Mouse (Mus musculus) left cerebral cortex, adult 11 months (tissue): ENCODE data around the gene Maml3.

Source experiments
- DNase-seq: peaks from one replicate; pipeline ENCODE4 v3.0.0; 2022; ENCODE audit warnings: low spot score

The Maml3 gene

DNA sequence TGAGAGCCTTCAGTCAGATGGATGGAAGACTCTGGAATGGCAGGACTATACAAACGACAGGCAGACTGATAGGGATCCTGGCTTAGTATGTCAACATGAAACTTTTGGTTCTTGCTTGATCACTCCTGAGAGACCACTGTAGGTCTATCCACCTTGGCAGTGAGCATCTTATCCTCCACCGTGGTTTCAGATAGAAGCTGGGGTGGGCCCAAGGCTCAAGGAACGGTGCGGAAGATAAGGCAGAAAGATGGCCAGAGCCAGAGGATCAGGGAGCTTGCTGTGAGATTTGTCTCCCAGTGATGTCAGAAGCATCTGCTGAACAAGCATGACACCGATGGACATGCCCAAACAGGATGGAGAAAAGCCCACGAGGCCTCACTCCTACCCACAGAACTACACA is 362.5 kb downstream of the Maml3 start:
- DNase-seq: no peak

DNA sequence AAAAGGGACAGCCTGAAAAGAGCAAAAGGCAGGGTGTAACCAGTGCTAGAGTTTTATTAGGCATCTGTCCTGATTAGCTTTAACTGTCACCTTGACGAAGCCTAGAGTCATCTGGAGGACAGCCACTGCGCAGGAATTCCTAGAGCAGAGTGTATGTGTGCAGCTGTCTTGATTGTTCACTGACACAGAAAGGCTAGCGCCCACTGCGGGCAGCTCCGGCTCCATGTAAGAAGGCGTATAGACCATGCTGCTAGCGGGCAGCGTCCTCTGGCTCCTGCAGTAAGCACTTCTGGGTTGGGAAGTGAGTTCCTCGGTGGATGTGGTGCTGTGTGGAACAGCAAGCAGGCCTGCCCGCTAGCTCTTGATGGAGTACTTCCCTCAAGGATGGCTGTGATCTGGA is 363.1 kb downstream of the Maml3 start:
- no peak for DNase-seq

GRCm38 (mm10) chr3:51739835-51740112 is 365.1 kb downstream of the Maml3 start:
- no peak for DNase-seq

DNA sequence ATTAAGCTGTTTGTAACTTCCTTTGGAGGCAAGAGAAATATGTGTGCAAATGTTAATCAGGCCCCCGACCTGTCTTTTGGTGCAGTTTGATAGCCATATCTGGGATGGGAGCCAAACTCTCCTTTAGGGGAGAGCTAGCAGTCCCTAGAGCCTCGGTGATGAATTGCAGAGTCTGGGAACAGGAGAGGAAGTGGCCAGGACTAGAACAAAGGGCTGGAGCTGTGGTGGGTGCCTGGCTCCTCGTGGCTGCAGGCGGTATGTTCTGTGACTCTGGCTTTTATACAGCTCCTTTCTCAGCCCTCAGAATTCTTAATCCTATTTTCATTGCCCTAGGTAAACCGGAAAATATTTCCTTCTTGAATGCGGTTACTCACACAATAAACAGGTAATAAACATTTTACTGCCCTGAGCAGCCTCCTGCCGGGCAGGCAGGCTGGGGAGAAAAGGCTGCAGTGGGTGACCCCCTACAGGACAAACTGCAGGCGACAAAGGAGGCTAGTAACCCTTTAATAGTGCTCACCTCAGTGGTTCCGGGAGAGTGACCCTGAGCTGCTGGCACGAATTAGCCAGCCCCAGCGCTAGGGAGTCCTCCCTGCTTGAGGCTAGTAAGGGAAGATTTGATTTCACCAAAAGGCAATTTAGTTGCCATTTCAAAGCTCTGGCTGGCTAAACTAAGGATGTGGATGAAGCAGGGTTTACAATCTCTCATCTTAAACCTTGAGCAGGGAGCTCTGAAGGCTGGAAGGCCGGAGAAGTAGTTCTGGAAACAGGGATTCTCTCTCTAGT is 365.6 kb downstream of the Maml3 start:
- DNase-seq: no peak

DNA sequence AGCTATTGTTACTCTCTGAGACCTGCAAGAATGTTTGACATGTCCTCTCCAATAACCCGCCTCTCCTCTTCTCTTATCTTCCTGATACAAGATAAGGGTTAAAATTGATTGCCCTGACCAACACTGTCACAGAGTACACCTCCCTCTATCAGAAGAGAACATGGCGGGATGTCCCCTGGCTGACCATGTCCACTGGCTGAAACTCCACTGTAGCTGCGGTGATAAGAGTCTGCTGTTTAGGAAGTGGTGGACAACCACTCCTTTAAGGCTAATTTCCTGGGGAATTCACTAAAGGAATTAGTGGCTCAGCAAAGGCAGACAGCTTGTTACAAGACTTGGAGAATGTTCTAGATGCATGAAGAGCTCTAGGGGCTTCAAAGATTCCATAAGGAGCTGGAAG is 371.2 kb downstream of the Maml3 start:
- DNase-seq: no peak

GRCm38 (mm10) chr3:51731949-51732636 is 372.8 kb downstream of the Maml3 start:
- no peak for DNase-seq

- DNase-seq: no peak
These were observed 374.2 kb downstream of the Maml3 start for GRCm38 (mm10) chr3:51730662-51731061.

DNA sequence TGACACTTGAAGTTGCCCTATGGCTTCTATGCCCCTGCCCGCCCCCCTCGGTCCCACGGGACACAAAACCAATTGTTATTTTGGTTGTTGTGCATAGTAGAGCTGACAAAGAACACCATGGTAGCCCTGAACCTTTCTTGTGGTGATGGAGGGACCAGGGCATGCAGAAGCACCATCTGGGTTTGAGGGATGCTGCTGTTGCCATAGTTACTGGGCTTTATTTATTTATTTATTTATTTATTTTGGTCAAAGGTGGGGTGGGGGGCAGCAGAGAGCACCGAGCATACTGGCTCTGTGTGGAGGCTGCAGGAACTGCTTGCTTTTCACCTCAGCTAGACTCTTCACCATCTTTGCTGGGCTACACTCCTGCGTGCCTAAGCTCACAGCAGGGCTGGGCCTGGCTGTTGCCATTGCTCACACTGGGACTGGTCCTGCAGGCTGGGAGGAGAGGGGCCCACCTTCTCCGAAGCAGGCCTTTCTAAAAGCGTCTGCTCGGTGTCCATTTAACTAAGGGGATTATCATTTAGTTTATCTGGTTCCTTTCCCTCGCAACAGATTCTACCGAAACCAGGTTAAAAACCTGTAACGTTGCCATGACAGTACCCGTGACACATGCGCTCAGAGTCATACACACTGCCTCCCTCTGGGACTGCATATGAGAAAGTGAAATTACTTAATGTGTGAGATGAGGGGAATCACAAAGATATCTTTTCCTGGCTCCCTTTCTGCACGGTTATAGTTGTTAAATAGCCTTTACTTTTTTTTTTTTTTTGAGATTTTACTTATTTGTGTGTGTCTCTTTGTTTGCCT is 375.6 kb downstream of the Maml3 start:
- DNase-seq: no peak

- no peak for DNase-seq
These were observed 376.4 kb downstream of the Maml3 start for GRCm38 (mm10) chr3:51728456-51728855.

- DNase-seq: no peak
These were observed 376.9 kb downstream of the Maml3 start for GRCm38 (mm10) chr3:51727968-51728367.

GRCm38 (mm10) chr3:51727487-51727886 is 377.4 kb downstream of the Maml3 start:
- DNase-seq: no peak

DNA sequence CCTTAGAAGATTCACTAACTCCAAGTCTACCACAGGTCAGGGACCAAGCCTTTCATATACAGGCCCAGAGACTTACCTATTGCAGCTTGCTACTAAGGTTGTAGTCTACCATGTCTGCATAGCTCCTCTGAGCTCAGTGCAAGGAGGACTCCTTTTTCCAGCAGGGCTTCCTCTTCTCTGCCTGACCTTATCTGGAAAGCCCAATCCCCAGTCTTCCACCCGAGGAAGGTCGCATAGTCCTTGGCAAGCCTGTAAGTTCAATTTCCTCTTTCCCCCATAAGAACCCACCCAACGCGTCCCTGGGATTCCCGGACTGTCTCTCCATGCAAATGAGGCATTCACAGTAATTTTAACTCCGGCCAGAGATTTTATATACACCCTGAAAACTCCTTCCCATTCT is 378.6 kb downstream of the Maml3 start:
- DNase-seq: no peak

GRCm38 (mm10) chr3:51719982-51720381 is 384.9 kb downstream of the Maml3 start:
- no peak for DNase-seq

DNA sequence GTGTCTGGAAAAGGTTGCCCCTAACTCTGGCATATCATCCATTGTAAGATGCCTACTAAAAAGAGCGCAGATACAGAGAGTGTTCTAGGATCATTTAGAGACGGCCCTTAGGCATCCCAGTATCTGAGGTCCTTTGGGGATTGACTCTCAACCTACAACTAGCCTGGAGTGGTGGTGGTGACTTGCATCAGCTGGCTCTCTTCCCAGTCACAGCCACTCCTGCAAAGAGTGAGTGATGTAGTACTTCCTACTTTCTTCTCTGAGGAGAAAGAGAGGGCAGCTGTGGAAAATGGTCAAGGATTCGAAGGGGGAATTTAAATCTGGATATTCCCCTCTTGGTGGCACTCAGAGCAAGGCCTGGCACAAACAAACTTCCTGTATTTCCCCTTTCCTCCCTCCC is 385.5 kb downstream of the Maml3 start:
- DNase-seq: no peak

GRCm38 (mm10) chr3:51717909-51718308 is 387.0 kb downstream of the Maml3 start:
- no peak for DNase-seq

GRCm38 (mm10) chr3:51717455-51717854 is 387.4 kb downstream of the Maml3 start:
- DNase-seq: no peak

GRCm38 (mm10) chr3:51714469-51714868 is 390.4 kb downstream of the Maml3 start:
- no peak for DNase-seq

DNA sequence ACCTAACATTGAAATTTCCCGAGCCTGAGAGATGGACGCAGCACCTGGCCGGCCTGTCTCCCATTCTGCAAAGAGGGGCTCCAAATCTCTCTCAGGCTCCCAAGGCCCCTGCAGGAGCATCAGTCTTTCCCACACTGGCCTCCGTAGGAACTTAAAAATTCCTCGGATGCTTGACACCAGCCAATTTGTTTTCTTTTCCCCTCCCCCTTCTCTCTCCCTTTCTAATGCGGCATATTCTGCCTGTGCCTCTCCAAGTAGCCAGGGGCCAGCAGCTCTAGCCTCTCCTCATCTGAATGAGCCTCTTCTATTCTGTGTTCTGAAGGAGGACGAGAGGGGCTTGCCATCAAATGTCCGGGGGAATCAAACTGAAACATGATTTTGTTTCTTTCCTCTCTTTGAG is 391.6 kb downstream of the Maml3 start:
- no peak for DNase-seq

- no peak for DNase-seq
These were observed 392.5 kb downstream of the Maml3 start for GRCm38 (mm10) chr3:51712382-51712781.

GRCm38 (mm10) chr3:51708746-51709411 is 396.0 kb downstream of the Maml3 start:
- DNase-seq: peak; percentile 72

- no peak for DNase-seq
These were observed 396.5 kb downstream of the Maml3 start for GRCm38 (mm10) chr3:51708375-51708745.

DNA sequence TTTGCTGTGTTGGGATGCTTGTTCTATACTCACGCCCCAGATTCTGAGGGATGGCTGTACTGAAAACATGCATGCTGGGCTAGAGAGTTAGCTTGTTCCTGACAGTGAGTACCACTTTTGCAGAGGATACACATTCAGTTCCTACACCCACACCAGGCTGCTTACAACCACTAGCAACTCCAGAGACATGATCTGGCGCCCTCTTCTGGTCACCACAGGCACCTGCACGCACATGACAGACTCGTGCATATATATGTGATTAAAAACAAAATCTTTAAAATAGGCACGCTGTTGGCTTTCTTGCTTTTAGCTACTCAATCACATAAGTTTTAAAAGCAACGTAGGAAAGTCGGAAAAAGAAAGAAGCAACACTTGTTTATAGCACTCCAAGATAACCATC is 399.7 kb downstream of the Maml3 start:
- DNase-seq: no peak

GRCm38 (mm10) chr3:51703478-51703877 is 401.4 kb downstream of the Maml3 start:
- DNase-seq: no peak
